Mouse (Mus musculus): ENCODE results near the gene Cuedc1.

Cuedc1 gene

DNA sequence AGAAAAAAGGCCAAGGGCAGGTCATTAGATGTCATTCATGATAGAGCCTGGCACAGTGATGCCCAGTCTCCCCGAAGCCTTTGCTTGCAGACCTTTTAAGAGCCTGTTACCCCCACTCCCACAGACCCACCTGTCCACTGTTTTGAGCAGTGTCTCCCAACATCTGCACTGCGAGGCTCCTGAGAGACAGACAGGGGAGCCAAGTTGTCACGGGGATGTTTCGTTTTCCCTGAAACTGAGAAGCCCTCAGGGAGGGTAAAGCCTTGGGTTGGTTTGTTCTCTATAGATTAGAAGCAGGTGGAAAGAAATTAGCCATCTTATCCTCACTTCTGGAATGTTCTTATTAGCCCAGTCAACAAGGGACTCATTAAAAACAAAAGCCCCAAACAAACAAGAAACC, 136.9 kb downstream of the Cuedc1 start:
- in situ Hi-C loops (cut with MboI) = no loop called here

DNA sequence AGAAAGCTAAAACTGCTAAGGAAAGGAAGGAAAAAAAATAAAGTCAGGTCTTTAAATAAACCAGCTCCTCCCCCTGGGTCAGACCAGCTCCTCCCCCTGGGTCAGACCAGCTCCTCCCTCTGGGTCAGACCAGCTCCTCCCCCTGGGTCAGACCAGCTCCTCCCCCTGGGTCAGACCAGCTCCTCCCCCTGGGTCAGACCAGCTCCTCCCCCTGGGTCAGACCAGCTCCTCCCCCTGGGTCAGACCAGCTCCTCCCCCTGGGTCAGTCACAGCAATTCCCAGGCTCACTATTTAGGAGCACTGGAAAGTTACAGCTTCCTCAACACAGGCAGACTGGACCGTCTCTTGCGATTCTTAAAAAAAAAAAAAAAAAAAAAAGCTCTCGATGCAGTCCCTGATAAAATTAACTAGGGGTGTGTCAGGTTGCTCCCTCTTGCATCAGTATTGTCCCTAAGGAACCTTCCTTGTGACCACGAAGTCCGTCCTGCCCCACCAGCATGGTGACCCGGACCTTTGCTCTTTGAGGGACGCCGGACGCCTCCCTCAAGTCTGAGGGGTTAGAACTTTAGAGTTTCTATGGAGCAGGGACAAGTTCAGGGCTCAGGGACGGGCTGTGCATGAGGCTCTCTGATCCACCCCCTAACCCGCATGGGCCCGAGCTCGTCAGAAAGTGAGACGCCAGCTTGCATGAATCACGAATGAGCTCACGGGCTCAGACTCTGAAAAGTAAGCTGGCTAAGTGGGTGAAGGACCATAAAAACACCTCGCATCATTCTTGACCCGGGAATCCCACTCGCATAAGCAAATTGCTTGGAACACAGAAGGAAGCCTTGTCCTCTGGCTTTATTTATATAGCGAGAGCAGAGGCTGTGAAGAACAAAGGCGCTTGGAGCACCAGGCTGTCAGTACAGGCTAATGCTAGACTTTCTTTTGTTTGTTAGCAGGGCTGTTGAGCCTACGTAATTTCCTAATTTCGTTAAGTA, 137.7 kb downstream of the Cuedc1 start:
- in situ Hi-C loops (cut with MboI) = no loop called here

- in situ Hi-C loops (cut with MboI) = no loop called here
Measured at GRCm38 (mm10) chr11:88240275-88240674, 142.4 kb downstream of the Cuedc1 start.

DNA sequence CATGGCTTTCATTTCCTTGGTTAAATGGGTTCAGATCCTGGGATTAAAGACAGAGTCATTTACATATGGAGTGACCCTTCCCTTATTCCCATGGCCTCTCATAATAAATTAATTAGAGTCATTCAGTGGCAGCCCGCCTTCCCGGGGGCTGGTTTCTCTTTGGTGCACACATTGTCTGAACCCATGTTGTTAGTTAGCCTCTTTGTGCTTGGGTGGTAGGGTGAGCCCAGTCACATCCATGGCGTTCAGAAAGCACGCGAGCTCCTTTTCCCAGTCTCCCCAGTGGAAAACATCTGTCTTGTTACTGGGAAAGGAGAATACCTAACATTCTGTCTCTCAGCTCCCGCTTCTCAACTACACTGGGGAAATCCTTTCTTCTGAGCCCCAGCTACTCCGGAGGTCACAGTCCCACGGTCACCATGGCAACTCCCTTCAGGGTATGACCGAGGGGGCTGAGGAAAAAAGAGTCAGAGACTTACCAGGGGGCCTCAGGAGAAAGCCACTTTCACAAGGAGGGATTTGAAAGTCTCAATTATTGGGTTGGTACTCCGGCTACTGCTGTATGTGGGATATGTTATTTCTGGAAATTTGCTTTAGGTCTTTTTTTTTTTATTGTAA, 143.0 kb downstream of the Cuedc1 start:
- in situ Hi-C loops (cut with MboI) = no loop called here

DNA sequence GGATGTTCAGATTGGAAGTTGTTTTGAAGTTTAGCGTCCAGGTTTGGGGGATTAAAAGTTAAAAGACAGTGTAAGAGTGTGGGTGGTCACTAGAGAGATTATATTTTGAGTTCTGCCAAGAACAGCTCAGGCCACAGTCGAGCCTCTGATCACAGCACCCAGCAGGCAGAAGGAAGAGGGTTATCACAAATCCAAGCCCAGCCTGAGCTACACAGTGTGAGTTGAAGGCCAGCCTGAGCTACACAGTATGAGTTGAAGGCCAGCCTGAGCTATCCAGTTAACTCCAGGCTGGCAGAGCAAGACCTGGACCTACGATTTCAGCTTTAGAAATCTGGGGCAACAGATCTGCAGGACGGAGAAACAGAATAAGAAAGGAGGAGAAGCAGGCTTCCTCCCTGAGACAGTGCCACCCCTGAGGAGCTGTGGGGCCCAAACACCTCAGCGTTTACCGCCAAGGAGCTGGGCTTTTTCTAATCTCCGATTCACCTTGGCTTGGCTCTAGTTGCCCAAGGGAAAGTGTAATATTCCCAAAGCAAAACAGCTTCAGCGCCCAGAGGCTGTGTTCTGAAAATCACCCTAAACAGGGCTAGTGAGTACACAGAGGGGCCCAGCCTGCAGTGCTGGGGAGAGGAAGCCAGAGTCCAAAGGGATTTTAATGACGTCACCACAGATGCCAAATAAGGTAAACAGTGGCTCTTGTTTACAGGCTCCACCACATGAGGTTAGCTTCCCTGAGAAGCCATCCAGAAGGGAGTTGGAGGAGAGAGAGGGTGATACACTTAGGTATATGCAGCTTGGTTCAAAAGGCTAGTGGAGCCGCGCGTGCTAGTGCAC, 143.8 kb downstream of the Cuedc1 start:
- in situ Hi-C loops (cut with MboI) = no loop called here
